Mouse (Mus musculus) adrenal gland, postnatal 25 days (tissue): ENCODE measurements at regions not wholly inside any gene's neighbourhood (a gene's known extent, or its start where the extent isn't known, plus 50 kb on each side); places are given as distances from the start of the nearest gene placed in this dataset.
"Not testable (repeated sequence)": the region's sequence is repeated elsewhere in the genome, so short reads cannot be mapped to it uniquely, and the experiment has no call there.

Source experiments
- DNase-seq: peaks from one replicate; pipeline ENCODE4 v3.0.0; 2021; ENCODE audit warnings: mixed read lengths

DNA sequence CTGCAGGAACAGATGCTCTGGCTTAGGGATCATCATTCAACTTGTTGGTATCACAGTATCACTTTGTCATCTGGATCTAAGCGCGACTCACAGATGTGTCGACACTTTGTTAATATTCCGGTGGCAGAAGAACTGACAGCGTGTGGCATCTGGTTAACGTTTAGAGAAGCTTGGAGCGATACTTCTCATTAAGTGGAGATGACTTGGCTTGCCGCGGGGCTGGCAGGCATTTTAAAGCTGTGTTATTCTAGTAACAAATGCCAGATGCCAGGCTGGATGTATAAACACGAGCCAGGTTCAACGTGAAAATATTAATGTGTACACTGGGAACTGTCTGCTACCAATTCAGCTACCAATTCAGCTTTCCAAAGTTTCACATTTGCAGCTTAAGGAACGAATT is 430.3 kb upstream of the Dab2 start:
- DNase-seq: no peak

DNA sequence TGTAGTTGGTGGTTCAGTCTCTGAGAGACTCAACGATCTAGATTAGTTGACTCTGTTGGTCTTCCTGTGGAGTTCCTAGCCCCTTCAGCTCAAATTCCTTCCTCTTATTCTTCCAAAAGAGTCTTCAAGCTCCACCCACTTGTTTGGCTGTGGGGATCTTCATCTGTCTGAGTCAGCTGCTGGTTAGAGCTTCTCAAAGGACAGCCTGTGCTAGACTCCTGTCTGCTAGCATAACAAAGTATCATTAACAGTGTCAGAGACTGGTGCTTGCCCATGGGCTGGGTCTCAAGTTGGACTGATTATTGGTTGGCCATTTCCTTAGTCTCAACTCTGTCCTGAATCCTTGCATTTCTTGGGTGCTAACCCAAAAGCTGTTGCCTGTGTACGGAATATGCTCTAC is 429.7 kb upstream of the Dab2 start:
- DNase-seq: no peak

DNA sequence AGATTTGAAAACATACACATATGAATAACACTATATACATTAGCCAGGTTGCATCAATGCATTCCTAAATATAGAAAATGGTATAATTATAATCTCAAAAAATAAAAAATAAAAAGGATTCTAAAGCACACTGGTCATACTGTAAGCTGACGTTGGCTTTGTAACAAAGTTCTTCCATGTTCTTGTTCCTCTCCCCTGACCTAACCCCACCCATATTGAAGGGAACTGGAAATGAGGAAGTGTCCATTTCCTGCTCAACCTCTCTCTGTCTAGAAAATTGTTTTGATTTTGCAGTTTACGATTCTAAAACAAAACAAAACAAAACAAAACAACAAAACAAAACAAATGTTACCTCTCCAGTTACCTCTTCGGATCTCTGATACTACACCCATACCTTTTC is 427.5 kb upstream of the Dab2 start:
- DNase-seq: no peak

- DNase-seq: no peak
Observed at GRCm38 (mm10) chr15:5877749-5878148, 421.8 kb upstream of the Dab2 start.

DNA sequence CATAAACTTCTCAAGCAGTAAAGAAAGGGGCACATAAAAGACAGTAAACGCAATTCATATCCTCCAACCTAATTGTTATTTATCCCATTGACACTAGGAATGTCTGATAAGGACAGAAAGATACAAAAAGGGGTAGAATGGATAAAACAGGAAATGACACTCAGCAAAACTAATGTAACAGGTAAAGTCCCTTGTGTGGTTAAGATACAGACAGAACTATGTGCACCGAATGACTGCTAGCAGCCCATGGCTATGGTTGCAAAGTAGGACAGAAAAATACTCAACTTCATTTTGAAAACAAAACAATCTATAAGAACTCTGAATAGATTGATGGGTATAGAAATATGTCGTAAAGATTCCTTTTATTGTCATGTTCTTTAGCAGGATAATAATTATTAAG is 408.4 kb upstream of the Dab2 start:
- DNase-seq: no peak

DNA sequence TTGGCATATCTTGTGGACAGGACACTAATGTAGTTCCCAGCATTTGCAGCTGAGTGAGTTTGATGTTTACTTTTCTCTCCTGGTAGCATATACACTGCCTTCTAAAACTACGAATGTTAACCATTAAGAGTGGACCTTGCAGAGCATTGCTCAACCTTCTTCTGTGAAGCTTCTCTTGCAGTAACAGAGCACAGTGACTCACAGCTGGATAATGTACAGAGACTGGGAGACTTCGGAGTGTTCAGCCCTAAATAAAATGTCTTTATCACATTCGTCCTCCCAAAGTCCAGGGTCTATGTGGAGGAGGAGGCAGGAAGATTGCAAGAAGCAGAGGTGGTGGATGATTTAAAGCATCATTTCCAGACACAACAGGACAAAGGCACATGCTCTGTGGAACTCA is 407.6 kb upstream of the Dab2 start:
- DNase-seq: no peak

DNA sequence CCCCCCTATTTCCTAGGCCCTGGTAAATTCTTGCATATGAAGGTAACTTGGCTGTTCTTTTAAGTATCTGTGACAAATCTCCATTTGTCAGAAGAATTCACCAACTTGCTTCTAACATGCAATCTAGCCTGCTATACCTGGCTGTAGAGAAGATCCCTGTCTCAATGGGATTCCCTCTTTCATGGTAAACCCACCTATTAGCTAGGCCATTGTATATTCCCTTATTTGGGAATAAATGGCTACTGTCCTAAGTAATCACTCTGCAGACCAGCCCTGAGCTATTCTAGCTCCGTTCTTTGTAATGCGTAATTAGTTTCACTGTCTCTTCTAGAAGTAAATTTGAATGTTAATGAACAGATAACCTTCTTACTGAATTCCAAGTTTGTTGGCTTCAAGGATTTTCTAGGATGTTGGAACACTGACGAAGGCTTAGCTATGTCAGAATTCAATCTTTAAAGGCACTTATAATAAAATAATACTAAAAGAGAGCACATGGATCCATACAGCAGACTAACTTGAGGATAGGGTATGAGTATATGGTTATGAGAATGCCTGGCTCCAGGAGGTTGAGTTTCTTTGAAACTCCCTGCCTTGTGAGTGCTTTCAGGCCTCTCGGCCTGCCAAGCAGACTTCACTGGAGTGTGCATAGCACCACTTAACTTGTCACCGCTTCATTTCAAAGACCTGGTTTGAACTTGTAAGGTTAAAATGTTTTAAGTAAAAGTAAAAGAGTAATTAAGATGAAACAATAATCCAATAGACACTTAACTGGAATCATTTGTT is 403.7 kb upstream of the Dab2 start:
- not testable (repeated sequence) for DNase-seq

GRCm38 (mm10) chr15:5915261-5915660 is 384.3 kb upstream of the Dab2 start:
- DNase-seq: no peak

GRCm38 (mm10) chr15:5920058-5920457 is 379.5 kb upstream of the Dab2 start:
- DNase-seq: no peak

GRCm38 (mm10) chr15:5927768-5928167 is 371.8 kb upstream of the Dab2 start:
- DNase-seq: no peak

DNA sequence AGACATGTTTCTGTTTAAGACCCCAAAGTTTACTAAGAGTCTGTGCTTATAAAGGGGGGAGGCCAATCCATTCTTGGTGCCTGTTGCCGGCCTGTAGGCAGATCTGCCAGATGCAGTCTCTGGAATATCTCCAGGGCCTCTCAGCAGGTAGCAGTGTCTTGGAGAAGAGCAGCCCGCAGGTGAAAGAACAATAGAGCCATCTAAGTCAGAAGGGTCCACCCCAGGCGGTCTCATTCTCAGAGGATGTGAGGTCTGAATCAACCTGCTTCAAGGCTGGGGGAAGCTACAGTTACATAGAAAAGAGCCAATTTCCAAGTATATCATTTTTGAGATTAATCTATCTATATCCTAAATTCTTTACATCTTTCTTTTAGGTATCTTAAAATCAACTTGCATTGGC is 366.0 kb upstream of the Dab2 start:
- no peak for DNase-seq

DNA sequence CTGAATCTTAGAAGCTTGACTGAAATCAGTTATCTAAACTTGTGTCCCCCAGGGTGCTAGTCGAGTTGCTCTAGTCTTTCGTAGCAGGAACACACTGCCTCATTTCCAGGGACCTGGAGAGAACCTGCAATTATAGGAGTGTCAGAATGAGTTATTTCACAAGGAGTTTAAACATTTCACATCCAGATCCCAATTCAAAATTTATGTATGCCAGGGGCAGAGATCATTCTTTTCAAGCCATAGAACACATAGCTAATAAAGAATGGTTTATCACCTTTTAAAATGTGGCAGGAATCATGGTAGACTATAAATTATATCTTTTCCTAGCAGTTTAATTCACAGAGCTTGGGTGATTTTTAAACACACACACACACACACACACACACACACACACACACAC is 358.6 kb upstream of the Dab2 start:
- no peak for DNase-seq

DNA sequence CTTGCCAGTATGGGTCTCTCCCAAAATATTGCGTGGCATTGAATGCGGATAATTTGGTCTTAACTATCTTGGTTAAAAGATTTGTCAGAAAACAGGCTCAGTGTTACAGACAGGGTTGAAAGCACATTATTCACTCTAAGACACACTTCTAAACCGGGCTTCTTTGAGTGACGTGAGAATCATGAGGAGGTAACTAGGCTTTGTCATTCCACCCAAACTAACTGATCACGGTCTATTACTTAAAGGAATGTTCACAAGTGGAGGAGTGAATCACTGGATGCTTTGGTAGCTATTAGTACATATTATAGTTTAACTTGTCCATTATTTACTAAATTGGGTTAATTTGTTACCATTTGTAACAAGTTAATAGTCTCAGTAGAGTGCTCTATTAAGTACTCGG is 352.9 kb upstream of the Dab2 start:
- no peak for DNase-seq

- DNase-seq: no peak
Observed at GRCm38 (mm10) chr15:5950919-5951318, 348.7 kb upstream of the Dab2 start.

DNA sequence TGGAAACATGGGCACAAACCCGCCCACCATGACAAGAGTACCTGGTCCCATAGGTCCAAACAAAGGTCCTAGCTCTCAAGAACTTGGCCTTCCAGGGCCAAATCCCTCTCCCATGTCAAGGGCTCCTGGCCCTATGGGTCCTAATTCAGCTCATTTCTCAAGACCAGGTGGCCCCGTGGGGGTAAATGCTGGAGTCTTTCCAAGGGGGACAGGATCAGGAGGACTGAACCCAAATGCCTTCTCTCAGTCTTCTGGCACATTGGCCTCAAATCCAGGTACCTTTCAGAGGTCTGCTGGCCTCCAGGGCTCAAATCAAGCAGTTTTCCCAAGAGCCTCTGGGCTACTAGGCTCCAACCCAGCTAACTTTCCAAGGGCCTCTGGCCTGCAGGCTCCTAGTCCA is 347.9 kb upstream of the Dab2 start:
- peak; percentile 43 for DNase-seq

DNA sequence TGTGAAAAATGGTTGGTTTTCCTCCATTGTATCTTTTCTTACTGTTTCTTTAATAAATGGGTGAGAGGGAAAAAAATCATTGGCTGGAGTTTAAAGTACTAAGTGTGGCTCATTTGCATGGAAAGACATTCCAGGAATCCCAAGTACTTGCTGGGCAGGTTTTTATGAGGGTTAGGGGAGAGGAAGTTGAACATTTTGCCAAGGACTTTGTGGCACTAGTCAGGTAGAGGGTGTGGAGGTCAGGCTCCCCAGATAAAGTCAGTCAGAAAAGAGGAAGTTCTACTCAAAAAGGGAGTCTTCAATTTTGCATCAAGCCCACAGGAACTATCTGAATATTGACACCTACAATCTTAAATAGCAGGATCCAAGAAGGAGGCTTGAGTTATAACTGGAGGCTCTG is 346.5 kb upstream of the Dab2 start:
- DNase-seq: no peak

DNA sequence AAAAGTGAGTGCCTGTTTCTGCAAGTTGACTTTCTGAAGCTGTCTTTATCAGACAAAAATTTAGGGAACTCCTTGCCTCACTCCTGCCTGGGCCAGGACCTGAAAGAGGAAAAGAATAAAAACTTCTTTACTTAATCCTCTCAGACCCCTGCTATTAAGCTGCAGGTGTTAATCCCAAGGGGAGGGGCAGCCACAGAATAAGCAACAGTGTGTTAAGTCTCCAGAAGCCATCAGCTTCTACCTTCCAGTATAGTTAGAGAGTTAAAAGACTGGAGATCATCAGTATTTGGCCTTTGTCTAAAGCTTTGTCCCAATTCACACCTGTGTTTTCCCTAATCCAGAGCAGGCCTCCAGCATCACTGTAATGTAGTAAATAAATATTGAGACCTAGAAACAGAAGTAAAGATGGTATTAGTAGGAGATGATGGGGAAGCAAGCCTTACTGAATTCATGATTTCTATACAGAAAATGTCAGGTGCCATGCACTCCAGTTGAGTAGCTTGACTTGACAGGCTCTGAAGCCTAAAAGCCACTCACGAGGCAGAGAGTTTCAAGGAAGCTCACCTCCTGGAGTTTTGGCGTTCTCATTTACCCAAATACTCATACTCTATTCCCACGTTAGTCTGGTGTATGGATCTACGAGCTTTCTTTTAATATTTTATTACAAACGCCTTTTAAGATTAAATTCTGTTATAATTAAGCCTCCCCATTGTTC is 308.1 kb upstream of the Dab2 start:
- no peak for DNase-seq

GRCm38 (mm10) chr15:5992146-5992545 is 307.4 kb upstream of the Dab2 start:
- DNase-seq: not testable (repeated sequence)

DNA sequence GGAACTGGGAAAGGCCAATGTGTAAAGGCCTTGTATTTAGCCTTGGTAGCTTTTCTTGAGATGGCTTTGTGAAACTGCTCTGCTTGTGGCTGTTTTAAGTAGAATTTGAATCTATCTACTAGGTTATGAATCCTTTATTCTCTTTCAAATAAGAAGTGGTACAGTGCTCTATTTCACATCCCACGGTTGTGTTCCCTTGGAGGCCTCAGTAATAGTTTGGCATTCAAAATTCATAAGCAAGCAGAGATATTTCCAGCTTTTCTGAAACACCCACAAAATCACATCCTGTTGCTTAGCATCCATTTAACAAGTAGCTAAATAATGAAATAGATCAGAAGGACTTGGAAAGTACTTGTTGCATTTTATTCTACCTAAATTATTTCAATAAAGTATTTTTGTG is 298.8 kb upstream of the Dab2 start:
- no peak for DNase-seq

GRCm38 (mm10) chr15:6001394-6001793 is 298.2 kb upstream of the Dab2 start:
- no peak for DNase-seq

- no peak for DNase-seq
Observed at GRCm38 (mm10) chr15:6014982-6015381, 284.6 kb upstream of the Dab2 start.

- no peak for DNase-seq
Observed at GRCm38 (mm10) chr15:6016637-6017049, 282.9 kb upstream of the Dab2 start.

GRCm38 (mm10) chr15:6025543-6025942 is 274.0 kb upstream of the Dab2 start:
- DNase-seq: no peak

- no peak for DNase-seq
Observed at GRCm38 (mm10) chr15:6029214-6029613, 270.4 kb upstream of the Dab2 start.
